Mouse (Mus musculus) adrenal gland, adult 8-10 months (tissue): Measurements from ENCODE around the gene Syngr1. TPM values are rescaled to one million over a fixed set of nuclear protein-coding genes. Genes with fewer than 3 reads are reported as not detected.

Experiments used
- DNase-seq: peaks from one replicate; pipeline ENCODE4 v3.0.0; 2022
- total RNA-seq, 4 experiments: library from RNA; stranded (reverse); gene quantifications; 2 replicates each; pipeline ENCODE4 v1.2.4; 2022

Gene Syngr1
- total RNA-seq, 4 experiments from 2014 or later = 32.7 to 65.7 (median 48.7) TPM

DNA sequence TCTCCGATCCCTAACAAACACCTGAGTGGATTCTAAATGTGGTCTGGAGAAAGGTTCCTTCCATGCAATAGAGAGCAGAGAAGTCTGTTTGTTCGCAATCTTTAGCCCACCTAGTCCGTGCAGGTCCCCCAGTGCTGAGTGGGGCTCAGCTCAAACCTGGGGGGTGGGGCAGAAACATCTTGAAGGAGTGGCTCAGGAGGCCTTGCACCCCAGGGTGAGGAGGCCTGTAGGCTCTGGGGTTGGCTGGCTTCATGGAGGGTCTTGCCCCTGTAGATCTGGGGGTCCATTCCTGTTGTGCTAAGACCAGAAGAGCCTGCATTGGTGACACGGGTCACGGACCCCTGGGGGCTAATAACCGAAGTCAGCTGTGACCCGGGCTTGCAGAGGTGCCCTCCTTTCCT lies 907 bp downstream of the Syngr1 start:
- DNase-seq = no peak

DNA sequence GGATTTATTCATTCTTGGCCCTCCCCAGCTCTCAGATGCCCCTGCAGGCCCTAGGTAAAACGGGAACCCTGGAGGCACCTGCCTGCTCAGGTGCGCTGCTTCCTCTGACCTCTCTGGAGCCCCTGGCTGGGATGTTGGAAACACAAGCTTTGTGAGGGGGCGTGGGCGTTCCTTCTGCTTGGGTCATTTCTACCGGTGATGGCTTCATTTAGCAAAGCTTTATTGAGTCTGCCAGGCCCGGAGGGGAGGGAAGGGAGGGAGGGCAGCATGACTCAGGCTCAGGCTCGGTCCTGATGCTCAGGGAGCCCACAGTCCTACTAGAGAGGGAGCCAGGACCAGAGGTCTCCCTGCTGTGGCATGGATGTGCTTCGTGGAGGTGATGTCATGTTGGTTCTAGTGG lies 1.5 kb downstream of the Syngr1 start:
- DNase-seq = no peak

DNA sequence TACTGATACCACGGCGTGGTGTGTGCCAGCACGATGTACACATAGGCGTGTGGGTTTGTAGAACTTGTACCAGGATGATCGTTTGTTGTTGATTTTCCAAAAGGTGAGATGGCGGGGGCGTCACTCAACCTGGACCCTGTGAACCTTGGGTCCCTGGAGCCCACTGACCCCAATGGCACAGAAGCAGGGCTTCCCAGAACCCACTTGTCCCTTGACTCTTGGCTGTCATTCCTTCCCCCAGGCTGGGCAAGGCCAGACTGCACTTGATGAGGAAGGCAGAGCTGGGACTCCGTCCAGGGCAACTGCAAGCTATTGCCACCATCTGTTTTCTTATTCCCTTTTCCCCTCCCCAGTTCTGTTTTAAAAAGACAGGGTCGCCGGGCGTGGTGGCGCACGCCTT lies 3.1 kb downstream of the Syngr1 start:
- no peak for DNase-seq

DNA sequence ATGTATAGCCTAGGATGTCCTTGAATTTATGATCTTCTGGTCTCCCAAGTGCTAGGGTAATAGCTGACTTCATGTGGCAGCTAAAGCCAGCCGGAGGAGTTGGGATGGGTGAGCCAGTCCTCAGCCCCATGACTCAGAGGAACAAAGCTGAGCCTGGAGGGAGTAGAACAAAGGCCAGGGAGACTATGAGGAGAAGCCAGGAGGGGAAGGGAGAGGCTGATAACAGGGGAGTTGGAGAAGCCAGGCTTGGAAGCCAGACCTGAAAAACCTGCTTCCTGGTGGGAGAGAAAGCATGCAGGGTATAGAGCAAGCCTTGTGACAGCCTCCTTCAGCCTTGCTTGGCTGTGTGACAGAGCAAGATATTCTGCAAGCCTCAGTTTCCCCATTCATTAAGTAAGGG lies 4.5 kb downstream of the Syngr1 start:
- DNase-seq = no peak

DNA sequence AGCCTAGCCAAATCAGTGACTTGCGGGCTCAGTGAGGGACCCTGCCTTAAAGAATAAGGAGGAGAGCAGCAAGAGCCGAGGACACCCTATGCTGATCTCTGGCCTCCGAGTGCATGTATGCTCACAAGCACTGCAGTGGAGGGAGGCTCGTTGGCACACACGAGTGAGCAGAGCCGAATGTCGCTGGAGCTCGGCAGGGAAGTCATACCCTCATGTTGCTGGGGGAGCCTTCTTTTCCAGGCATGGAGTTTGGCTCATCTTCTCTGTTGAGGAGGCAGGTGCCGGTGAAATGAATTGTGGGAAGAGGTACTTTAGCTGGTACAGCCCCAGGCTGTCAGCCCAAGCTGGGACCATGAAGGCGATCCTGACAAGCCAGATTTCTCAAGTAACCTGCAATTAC lies 5.3 kb downstream of the Syngr1 start:
- DNase-seq = no peak

DNA sequence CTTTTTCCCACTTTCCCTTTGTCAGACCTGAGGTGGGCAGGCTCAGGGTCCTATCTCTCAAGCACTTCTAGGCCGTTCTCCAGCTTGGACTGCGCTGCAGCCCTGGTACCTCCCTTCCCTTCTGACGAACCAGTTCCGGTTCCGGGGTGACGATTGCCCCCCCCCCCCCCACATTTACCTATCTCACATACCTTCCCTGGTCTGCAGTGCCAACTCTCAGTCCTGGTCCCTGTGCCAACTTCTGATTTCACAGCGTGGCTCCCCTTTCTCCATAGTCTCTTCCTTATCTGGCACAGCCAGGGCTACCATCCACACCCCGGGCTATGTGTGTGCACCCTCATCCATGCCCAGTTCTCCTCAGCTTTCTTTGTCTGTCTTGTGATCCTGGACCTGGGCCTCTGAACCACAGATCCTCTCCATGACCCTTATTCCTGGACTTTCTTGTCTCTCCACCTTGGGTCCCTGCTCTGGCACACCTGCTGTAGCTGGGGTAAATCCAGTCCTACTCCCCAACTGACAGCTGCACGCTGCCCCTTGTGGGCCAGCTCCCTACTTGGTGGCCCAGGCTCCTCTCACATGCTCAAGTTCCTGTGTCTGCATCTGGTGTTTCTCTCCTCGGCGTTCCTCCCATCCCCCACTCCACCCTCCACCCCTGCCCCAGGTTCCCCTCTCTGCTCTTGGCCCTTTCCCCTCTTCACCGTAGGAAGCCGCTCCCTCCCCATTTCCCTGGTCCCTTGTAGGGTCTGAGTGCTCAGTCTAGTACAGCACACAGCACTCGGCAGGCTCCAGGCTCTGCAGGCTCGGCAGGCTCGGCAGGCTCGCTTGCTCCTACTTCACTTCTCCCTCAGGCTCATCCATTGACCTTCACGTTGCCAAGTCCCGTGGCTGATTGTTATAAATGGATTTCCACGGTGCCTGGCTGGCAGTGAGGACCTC lies 6.1 kb downstream of the Syngr1 start:
- no peak for DNase-seq

DNA sequence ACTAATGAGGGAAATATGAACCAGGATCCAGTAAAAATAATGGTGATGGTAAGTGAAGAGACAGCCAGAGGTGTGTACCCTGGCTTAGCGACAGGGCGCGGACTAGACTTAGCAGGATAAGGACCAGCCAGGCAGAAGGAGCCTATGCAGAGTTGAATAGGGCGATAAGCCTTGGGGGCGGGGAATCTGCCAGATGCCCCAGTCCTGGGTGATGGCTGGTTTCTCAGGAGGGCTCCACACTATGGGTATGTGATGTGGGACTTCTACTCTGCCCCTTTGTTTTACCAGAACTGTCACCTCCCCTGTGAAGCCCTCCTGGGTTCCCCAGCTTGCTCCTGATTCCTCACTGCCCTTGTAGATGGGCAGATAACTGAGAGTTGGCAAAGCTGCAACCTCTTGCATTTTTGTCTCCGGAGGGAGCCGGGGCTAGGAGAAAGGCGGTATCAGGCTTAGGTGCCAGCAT lies 6.9 kb downstream of the Syngr1 start:
- no peak for DNase-seq

DNA sequence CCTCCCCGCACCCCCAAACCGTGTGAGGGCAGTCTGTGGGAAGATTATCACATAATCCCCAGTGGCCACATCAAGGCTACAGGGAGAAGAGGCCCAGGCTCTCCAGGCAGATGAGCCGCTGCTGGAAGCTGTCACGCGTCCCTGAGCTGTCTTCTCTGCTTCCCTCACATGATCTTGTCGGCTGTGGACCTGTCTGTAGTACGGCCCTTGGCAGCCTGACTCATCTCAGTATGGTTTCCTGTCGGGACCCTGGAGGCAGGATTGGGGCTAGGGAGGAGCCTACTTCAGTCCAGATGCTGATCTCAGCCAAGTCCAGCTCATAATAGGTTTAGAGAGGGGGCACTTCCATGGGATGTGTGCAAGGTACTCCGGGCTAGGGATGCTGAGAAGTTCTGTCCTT lies 7.7 kb downstream of the Syngr1 start:
- peak; percentile 54 for DNase-seq

DNA sequence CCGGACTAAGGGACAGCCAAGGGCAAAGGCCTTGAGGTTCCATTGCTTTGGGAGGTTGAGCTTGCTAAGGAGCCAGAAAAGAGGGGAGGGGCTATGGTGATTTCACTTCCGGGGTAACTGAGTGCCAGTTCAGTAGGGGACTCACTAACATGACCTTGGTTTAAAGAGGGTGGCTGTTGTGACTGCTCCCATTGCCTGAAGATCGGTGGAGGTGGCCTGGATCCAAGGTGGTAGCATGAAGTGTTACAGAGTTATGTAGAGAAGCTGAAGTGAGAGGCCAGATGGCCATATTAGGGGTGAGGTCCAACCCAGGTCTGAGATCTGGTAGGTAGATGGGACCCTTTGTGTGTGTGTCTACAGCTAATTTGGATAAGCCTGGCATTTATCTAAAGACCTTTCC lies 8.3 kb downstream of the Syngr1 start:
- no peak for DNase-seq

DNA sequence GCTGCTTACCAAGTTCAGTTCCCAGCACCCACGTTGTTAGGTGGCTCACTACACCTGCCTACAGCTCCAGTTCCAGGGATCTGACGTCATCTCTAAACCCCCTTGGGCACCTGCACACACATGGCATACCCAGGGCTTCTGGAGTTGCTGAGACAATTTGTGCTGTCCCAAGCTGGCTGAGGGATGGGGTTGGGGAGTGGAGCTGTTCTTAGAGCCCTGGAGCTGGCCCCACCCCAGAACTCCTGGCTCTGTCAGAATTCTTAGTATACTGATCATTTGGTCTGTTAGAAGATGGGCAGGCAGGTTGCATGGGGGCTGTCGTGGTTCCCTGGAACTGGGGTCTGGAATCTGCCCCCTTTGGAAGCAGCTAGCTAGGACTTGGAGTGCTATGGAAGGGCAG lies 9.1 kb downstream of the Syngr1 start:
- no peak for DNase-seq

DNA sequence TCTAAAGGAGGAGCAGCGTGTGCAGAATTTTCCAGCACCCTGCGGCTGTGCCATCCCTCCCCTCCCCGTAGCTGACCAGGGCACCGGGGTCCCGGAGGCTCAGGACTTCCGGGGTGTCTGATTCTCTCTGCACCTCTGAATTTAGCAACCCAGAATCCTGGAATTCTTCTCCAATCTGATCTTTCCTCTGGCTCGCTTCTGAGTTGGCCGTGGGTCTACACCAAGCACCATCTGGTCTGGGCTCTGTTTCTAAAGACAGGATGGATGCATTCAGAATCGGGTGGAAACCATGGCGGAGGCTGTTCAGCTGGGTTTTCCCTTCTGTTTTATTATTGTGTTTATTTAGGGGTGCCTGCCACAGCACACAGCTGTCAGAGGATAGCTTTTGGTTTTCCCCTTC lies 9.7 kb downstream of the Syngr1 start:
- DNase-seq = no peak

DNA sequence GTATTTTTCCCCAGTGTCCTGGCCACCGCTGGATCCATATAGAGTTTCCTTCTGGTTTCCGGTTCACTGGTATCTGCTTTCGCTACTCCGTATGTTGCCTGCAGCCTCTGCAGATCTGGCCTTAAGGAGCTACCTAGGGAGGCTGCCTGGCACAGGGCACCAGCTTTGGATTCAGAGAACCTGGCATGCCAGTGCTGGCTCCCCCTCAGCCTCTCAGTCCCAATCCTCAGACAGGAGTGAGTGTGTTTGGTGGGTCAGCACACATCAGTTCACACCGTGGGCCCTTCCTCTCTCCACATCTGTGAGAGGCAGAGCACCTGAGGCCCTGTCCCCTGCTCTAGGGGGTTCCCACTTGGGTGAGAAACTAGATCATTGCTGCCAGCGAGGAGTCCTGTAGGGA lies 10.4 kb downstream of the Syngr1 start:
- no peak for DNase-seq

DNA sequence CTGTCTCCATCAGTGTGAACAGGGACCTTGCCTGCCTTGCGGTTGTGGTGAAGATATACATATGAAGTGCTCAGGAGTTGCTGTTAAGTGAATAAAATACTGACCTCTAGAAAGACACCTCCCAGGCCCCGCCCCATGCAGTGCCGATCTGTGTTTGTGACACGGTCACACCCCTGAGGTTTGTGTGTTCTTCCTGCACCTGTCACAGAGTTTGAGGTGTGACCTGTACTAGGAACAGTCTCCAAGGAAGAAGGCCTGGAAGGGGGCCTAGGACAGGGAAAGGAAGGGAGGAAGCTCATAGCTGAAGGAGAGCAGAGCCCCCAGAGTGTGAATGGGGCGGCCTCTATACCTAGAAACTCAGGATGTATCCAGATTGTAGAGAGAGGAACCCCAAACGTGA lies 11.4 kb downstream of the Syngr1 start:
- DNase-seq = no peak

DNA sequence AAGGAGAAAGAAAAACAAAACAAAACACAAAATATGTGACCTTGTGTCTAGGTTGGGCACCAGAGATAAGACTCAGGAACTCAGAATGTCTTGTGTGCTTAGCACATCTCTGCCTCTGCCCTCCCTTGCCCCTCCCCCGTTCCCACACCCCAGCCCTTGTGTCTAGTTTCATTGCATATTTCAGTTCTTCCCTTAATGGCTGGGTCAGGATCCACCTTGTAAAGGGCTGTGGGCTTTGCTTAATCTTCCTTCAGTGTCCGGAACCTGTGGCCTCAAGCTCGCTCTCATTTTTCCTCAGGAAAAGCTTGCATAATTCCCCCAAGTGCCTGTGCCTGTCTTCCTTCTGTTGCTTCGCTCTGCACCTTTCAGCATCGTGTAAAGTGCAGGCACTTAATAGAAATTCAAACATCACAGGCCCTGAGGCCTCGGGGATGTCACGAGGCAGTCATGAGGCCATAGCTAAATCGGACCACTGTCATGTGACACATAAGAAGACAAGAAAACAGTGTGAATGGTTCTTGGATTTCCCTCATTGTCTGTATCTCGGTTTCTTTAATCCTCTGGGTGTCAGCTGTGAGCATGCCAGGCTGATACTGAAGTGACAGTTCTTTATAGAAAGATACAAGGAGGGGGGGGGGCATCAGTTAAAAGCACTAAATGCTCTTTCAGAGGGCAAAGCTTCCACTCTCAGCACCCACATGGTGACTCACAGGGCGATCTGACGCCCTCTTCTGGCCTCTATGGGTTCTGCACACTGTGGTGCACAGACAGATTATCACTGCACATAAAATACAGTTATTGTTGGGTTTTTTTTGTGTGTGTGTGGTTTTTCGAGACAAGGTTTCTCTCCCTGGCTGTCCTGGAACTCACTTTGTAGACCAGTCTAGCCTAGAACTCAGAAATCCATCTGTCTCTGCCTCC lies 14.6 kb downstream of the Syngr1 start:
- DNase-seq = no peak

DNA sequence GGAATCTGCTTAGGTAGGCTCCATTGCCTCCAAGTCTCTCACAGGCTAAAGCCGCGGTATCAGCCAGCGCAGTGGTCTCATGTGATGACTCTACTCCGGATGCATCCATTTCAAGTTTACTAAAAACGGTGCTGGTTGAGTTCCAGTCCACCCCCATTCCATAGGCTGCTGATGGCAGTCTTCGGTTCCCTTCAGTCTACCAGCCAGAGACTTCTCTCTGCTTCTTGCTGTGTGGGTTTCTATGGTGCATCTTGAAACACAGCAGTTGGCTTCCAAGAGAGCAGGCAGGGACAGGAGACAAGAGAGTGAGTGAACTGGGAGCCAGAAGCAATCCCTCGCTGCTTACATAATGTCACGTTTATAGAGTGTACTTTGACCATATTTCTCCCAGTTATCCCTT lies 16.0 kb downstream of the Syngr1 start:
- no peak for DNase-seq

DNA sequence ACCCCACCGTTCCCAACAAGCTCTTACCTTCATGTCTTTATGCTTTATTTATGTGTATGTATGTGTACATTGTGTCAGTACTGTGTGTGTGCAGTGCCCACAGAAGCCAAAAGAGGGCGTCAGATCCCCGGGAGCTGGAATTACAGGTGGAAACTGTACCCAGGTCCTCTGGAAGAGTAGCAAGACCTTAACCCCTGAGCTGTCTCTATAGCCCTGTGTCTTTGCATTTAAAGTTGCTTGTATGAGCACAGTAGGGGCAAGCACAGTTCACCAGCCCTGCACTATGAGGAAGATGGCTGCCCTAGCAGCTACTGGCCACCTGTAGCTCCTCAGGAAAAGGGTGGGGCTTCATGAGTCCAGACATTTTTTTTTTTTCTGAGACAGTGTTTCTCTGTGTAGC lies 16.4 kb downstream of the Syngr1 start:
- no peak for DNase-seq

DNA sequence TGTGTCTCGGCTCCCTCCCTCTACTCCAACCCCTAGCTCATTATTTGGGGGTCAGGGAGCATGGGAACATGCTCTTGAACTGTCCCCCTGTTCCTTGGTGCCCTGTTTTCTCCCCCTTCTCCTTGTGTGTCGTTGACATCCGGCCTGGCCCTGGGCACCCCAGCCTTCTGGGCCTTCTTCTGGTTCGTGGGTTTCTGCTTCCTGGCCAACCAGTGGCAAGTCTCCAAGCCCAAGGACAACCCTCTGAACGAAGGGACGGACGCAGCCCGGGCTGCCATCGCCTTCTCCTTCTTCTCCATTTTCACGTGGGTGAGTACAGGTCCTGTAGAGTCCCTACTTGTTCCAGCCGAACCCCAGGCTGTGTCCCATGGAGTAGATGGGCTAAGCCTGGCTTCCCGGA lies 20.3 kb downstream of the Syngr1 start:
- no peak for DNase-seq

DNA sequence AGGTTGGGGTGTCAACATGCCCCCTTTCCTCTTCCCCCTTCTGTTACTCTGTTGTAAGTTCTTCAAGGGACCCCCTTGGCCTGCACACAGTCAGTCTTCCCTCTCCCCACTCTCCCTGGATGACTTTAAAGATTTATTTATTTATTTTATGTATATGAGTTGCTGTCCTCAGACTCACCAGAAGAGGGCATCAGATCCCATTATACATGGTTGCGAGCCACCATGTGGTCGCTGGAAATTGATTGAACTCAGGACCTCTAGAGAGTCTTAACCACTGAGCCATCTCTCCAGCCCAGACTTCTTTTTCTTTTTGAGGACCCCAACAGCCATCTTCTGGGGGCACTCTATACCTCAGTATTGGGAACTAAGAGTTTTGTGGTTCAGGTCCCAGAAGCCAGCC lies 21.4 kb downstream of the Syngr1 start:
- DNase-seq = no peak

DNA sequence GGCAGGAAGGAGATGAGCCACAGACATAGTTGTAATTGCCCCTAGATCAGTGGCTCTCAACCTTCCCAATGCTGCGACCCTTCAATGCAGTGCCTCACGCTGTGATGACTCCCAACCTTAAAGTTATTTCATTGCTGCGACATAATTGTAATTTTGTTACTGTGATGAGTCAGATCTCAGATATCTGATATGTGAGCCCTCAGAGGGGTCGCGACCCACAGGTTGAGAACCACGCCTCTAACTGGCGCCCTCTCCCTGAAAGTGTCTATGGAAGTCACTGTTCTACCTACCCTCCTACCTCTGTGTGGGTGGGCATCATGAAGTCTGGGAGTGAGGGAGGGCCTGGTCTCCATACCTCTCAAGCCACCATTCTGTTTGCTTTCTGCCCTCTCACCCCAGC lies 23.3 kb downstream of the Syngr1 start:
- DNase-seq = no peak

DNA sequence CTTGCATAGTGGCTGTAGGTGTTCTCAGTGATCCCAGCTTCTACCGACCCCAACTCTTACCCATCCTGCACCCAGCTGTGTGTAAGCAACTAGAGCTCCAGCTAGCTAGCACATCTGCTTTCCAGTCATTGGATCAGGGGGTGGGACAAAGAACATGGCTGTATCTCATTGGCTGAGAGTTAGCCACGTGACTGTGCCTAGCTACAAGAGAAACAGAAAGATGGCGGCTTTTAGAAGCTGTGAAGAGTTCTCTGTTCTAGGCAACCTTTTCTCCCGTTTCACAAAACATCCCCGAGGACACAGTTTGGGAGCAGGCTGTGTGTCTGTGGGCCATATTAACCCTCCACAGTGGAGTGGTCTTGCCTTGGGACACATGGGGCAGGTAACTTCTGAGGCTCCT lies 24.1 kb downstream of the Syngr1 start:
- DNase-seq = no peak

DNA sequence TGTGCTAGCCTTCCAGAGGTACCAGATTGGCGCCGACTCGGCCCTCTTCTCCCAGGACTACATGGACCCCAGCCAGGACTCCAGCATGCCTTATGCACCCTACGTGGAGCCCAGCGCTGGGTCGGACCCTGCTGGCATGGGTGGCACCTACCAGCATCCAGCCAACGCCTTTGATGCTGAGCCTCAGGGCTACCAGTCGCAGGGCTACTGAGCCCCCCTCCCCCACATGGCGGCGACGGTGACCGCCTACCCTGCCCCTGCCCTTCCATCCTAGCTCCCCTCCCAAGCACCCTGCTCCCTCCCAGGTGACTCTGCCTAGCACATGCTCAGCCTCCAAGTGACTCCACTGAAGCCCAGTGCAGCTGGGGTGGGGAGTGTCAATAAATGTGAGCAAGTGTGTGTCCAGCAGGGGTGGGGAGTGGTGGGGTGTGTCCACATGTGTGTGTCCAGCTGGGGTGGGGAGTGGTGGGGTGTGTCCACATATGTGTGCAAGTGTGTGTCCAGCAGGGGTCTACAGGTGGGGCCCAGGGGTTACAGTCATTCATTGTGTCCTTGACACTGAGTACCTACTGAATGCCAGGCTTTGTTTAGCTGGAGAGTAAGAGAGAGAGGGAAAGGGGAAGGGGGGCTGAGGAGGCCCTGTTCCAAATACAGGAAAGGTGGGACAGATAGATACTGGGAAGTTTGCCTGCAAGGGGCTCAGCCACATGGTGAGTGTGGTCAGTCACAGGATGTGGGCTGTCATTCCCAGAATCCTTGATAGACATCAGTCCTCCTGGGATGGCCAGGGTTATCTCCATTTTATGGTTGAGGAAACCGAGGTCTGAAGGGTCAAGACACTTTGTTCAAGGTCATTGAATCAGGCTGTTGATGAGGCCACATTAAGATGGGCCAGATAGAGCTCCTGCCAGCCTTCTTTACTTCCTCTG lies 25.0 kb downstream of the Syngr1 start:
- no peak for DNase-seq

DNA sequence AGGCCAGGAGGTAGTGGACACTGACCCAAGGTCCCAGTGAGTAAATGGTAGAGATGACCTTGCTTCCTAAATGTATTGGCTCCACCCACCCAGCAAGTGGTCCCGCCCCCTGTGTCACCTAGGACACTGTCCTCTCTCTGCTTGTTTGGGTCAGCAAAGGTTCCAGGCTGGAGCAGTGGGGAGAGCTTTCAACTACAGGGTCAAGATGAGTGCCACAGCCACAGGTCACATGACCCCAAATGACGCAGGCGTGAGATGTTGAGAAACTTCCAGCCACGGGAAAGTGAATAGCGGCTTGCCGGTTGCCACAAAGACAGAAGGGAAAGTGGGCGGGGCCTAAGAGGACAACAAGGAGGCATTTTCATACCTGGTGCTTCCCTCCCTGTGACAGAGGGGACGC lies 26.0 kb downstream of the Syngr1 start:
- no peak for DNase-seq
